Mouse (Mus musculus) ovary, postnatal 10 days (tissue): ENCODE measurements around the gene Zfp467.

ENCODE experiments used
- DNase-seq: peaks from one replicate; pipeline ENCODE4 v3.0.0; 2022; ENCODE audit warnings: low spot score

Gene Zfp467

GRCm38 (mm10) chr6:48445181-48446101 lies at the start of gene Zfp467:
Gene Zfp467 (minus strand): TSS chr6:48445825.
- DNase-seq = peak; percentile 45

DNA sequence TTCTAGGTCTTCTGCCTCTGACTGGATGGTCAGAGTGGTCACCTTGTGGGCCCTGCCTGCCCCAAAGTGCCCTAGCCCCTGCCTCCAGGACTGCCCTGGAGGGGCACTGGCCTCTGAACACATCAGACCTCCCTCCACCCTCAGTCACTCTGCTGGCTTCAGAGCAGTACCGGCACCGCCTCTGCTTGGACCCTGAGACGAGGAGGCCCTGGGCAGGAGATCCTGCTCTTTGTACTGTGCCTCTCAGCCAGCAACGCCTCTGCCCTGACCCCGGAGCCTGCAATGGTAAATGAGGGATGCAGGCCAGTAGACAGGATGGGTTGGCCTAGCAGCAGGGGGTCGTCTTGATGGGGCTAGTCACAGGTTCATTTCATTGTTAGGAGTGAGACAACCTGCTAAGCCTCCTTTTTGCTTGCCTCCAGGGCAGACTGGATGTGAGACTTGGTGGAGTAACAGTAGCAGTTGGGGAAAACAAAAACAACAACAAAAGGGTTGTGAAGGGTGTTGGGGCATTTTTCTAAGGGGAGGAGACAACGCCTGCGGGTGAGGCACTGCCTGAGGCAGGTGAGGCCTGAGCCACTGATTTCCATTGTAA lies 47.6 kb upstream of the Zfp467 start:
- no peak for DNase-seq

GRCm38 (mm10) chr6:48491361-48491760 lies 45.7 kb upstream of the Zfp467 start:
- no peak for DNase-seq

GRCm38 (mm10) chr6:48489741-48490140 lies 44.1 kb upstream of the Zfp467 start:
- no peak for DNase-seq

DNA sequence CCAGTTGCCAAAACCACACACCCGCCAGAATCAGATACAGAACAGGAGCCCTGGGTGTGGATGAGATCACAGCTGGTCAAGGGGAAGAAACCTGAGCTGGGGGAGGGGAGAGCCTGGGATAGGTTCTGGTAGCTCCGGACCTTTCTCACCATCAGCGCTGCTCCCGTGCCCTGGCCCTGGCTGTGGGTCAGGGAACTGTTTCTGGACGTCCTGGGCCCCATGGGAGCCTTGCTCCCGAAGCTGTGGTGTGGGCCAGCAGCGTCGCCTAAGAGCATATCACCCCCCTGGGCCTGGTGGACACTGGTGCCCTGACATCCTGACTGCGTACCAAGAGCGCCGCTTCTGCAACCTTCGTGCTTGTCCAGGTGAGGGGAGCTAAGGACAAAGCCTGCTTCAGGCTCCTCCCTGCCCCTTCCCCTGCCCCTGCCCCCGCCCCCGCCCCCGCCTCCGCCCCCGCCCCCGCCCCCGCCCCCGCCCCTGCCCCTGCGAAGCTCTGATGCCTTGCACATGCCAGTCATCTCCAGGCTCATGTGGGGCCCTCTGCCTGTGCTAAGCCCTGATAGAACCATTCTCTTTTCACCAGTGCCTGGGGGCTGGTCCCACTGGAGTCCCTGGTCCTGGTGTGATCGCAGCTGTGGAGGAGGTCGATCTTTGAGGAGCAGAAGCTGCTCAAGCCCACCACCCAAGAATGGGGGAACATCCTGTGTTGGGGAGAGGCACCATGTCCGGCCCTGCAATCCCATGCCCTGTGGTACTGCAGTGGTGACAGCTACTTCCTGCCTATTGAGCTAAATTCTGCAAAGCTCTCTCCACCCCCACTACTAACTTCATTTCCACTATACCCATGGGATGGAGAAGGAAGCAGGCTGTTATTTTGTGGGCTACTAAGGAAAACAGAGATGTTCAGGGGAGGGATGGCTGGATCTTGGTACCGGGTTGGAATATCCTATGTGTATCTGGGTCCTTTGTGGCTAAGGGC lies 42.4 kb upstream of the Zfp467 start:
- DNase-seq = no peak

DNA sequence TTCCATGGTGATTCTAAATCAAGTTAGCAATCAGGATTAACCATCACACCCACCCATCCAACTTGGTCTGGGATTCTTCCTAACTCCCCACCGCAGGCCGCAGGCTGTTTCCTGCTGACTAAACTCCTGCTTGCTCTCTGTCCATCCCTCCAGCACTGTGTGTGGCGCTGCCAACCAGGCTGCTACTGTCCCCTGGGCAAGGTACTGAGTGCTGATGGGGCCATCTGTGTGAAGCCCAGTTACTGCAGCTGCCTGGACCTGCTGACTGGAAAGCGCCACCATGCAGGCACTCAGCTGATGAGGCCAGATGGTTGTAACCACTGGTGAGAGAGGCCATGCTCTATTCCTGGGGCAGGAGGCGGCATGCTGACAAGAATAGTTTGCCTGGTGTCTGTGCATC lies 36.9 kb upstream of the Zfp467 start:
- no peak for DNase-seq

GRCm38 (mm10) chr6:48478446-48478845 lies 32.8 kb upstream of the Zfp467 start:
- no peak for DNase-seq

- no peak for DNase-seq
Observed at GRCm38 (mm10) chr6:48470739-48471138, 25.1 kb upstream of the Zfp467 start.

GRCm38 (mm10) chr6:48467490-48467889 lies 21.9 kb upstream of the Zfp467 start:
- DNase-seq = no peak

GRCm38 (mm10) chr6:48466715-48467114 lies 21.1 kb upstream of the Zfp467 start:
- DNase-seq = no peak

DNA sequence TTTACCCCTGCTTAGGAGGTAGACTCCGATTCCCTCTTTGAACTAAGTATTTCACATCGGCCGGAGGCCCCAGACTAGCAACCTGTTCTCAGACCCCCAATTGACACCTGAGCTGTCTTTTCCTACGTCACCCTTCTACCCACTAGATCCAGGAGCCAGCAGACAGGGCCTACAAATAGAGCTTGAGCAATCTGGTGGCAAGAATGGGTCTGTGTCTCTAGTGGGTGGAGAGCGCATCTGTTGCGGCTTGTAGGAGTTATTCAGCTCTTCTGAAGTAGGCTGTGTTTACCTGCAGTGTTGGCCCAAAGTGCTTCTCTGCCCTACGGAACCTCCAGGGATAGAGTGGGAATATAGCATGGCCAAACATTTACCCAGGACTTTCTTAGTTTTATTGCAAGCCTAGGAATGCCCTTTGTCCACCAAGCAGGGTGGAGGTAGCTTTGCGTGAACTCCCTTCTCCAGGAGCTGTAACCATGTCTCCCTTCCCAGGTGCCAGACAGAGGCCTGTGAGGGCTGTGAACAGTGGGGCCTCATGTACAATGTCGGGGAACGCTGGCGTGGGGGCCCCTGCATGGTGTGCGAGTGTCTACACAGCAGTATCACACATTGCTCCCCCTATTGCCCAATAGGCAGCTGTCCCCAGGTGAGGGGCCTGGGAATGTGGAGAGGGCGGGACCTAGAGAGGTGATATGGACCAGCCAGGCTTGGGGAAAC lies 19.5 kb upstream of the Zfp467 start:
- DNase-seq = no peak

GRCm38 (mm10) chr6:48452771-48453170 lies 7.1 kb upstream of the Zfp467 start:
- no peak for DNase-seq

GRCm38 (mm10) chr6:48452151-48452550 lies 6.5 kb upstream of the Zfp467 start:
- no peak for DNase-seq

DNA sequence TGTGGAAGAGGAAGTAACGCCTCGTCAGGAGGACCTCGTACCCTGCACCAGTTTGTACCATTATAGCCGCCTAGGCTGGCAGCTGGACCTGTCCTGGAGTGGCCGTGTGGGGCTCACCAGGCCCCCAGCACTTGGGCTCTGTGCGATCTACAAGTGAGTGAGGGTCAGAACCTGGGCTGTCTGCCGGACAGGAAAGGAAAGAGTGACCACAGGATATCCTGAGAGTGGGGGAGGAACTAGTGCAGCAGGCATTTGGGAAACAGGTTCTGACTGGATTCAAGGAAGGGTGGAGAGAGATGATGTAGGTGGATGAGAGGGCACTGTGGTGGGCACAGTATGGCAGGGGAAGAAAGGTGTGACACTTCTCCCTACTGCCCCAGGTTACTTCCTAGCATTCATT lies 2.9 kb upstream of the Zfp467 start:
- no peak for DNase-seq

DNA sequence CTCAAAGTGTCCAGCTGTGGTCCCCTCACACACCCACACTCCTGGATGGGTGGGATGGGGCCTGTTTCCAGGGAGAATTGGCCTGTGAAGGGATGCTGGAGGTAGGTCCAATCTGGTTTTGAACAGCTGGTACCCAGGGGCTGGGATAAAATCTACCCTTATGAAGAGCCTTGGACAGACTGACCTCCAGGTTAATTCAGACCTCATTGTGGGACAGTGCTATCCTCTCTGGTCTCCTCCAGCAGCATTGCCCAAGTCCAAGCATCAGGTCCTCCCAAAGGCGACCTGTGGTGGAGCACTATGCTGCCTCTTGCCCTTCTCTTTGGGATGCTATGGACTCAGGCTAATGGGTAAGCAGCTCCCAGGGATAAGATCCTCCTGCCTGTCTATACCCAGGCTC lies 2.3 kb upstream of the Zfp467 start, which contains the start of gene Sspo:
Gene Sspo, plus strand, starts transcription at position 301 of the 400 bp plus-strand sequence.
- DNase-seq = no peak

GRCm38 (mm10) chr6:48446896-48447295 lies 1.3 kb upstream of the Zfp467 start:
- no peak for DNase-seq

DNA sequence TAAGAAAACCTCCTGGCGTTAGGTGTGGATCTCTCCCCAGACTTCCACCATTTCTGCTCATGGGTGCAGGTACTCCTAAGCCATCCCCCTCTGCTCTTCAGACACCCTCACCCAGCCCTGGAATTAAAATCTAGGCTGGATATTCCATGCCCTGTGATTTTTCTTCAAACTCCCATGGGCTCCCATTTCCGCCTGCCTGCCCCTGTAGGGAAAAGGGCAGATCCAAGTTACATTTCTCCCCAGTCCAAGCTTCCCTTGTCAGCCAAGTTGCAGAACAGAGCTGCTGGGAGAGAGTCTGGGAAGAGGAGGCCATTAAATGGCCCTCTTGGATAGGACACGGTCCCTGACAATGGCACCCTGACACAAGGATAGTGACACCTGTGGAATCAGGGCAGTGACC lies 631 bp upstream of the Zfp467 start:
- DNase-seq = no peak

GRCm38 (mm10) chr6:48444310-48445180 lies 1.1 kb downstream of the Zfp467 start:
- peak; percentile 43 for DNase-seq

DNA sequence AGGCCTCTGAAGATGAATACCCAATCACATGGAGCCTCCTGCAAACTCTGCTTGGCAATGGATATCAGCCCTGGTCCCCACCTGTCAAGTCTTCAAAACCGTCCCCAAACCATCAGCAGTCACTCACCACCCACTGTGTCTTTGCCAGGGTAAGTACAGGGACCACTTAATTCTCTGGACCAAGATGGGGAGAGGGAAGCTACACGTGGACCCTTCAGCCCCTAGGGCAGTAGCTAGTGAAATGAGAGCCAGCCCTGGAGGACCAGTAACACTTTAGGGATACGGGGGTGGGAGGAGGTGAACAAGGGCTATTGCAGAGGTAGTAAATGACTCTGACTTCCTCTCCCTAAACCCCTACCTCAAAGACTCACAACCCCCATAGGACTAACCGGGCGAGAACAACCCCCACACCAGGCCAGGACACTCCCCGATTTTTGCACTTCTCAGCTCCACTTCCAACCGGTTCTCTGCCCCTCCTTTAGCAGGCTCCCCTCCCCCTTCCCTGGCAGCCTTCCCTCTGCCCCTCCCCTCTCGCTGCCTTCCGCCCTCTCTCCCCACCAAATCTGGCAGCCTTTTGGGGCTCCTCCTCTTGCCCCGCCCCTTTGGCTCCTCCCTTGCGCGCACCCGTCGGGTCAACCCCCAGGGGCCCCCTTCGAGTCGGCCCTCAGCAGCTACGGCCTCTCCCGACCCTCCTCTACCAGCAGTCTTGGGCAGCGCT lies 1.9 kb downstream of the Zfp467 start:
- peak; percentile 92 for DNase-seq
